Mouse (Mus musculus): Measurements from ENCODE around the gene Aldh1a2. TPM values are rescaled to one million over a fixed set of nuclear protein-coding genes. Genes with fewer than 3 reads are reported as not detected.

Gene Aldh1a2
- total RNA-seq, 4 experiments from 2014 or later, result 8.2 to 12.1 (median 11.3) TPM

DNA sequence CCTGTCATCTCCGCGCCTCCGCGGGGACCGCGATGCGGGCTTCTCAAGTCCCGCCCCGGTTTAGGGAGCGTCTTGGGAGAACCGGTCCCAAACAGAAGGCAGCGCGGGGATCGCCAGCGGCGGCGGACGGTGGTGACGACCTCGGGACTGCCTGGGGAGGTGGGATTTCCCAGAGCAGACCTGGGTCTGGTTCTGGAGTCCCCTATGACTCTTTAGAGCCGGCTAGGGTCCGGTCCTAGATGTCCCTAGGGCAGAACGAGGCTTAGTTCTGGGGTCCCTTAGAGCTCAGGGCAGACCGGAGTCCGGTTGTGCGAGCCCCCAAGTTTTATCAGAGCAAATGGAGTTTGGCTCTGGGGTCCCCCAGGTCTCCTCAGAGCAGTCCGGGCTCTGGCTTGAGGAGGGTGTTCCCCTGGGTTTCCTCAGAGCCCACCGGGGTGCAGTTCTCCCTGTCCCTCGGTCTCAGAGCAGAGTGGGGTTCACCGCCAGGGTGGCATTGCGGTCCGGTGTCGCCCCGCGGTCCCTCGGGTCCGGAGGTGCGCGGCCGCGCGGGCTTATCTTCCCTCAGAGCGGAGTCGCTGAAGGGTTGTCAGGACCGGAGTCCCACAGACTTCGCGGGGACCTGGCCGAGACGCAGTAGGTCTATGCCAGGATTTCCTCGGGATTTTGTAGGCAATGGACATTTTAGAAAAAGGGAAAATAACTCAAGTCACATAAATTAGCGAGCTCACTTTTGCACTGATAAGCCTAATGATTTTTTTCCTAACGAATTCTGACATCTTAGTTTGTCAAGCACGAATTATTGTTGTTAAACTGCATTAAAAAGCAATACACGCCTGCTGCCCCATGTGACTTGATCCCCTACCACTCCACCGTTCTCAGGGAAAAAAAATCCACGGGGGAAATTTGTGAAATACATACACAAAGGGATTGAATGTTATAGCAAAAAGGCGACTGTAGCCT is 727 bp downstream of the Aldh1a2 start:
- DNase-seq (ENCODE audit: low spot score in 2 of 2), result no peak

DNA sequence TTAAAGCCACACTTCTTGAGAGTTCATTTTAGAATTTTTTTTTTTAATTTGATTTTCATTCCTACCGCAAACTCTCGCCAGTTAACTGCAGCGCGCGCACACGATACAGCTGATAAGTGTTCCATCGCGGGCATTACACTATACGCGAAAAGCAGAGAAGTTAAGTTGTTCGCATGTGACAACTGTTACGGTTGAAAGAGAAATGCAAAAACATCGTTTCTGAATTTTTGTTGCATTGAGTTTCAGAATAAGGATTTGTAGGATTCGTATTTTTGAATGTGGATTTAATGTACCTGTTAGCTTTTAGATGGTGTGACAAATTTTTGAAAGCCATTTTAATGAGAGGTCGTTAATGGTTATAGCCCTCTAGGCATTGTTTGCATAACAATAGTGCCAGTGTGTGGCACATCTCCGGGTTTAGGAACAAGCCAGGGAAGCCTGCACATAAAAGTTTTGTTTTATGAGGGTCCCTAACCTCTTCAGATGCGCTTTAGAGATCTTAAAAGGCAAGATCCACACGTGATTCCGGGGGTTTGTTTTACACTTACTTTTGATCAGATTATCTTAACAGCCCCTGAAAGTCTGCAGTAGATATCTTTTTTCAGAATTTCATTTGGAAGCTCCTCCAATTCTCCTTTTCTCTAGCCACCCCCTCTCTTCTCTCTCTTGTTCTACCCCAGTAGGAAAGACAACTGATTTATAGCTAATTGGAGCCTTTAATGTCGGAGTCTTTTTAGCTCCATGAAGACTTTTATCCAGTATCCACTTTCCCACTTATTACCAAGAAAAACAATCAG is 1.6 kb downstream of the Aldh1a2 start:
- no peak for DNase-seq (ENCODE audit: low spot score in 2 of 2)

DNA sequence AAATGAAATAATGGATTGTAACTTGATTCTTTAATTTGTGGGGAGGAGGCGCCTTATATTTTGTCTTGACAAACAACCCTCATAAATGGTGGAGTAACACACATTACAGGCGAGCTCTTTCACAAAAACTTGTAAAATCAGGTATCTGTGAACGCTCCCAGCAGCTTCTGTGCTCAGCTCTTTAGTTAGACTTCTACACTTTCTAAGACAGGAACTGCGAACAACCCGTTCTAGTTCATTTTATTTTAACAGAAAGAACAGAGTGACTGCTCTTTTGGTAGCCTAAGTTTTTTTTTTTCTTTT is 2.2 kb downstream of the Aldh1a2 start:
- no peak for DNase-seq (ENCODE audit: low spot score in 2 of 2)

DNA sequence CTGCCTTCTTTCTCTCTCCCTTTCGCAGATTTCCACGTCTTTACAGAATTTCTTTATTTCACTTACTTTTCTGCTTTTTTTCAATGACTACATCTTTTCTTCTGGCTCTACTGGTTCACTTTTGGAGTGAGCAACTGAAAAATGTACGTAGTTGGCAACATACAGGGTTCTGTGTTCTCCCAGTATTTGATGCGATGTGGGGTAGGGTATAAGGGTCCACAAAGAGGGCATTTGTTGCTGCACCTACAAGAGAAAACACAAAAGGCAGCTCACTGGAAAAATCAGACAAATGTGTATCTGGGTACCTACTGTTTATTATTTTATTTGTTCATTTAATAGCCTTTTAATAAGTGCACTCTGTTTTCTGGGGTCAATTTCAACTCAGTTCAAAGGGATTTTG is 3.6 kb downstream of the Aldh1a2 start:
- no peak for DNase-seq (ENCODE audit: low spot score in 2 of 2)

DNA sequence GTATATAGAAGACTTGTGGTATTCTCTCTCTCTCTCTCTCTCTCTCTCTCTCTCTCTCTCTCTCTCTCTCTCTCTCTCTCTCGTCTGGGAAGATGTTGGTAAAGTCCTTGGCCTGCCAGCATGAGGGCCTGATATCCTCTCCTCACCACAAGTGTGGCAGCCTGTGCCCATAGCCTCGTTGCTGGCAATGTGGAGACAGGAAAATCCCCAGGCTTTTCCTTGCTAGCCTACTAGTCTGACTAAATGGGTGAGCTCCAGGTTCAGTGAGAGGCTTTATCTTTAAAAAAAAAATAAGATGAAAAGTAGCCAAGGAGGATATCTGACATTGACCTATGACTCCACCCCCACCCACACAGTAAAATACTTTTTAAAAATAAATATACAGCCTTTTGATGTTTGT is 4.8 kb downstream of the Aldh1a2 start:
- DNase-seq (ENCODE audit: low spot score in 2 of 2), result no peak

DNA sequence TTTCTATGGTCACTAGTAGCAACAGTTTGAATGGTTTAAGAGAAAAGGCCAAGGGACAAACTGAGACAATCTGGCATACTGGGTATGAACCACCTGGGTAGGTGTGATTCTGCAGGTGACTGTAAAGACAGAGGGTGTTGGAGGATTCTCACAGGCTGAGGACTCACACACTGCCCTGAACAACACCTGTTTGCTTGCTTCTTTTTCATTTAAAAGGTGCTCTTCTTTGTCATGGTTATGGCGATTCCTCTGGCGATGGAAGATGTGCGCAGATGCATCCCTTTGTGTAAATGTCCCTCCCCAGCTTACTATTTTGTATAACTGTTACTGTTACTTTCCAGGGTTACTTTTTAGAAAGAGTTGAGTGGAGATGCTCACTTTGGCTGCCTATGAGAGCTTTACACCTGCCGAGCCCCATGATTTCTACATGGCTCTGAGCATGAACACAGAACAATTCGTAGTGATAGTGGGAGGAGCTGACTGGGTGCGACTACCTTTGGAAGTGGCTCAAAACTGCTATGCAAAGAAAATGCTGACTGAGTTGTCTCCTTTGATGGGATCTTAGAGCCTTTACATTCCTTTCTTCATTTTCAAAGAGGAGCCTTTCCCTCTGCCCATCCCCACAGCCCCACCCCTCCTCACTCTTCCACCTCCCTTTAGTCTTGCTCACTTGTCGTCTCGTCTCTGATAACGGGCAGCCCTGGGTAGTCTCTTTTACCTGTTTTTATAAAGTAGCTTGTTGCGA is 11.8 kb downstream of the Aldh1a2 start:
- DNase-seq (ENCODE audit: low spot score in 2 of 2), result no peak

DNA sequence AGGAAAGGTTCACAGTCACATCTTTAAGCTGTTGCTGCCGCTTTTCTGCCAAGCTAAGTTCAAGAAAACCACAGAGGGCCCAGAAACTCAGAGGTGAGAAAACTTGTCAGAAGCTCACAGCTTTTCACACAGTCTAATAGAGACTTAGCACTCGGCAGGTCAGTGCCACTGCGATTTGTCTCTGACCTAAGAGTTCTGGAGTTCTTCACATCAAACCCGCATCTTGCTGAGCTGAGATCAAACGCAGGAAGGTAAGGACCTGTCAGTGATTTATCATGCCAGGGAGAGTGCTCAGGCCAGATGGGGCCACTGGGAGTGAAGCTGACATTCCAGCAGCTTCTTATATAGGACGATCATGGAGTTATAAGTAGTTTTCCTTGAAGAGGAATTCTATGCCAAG is 14.4 kb downstream of the Aldh1a2 start:
- DNase-seq (ENCODE audit: low spot score in 2 of 2), result no peak

DNA sequence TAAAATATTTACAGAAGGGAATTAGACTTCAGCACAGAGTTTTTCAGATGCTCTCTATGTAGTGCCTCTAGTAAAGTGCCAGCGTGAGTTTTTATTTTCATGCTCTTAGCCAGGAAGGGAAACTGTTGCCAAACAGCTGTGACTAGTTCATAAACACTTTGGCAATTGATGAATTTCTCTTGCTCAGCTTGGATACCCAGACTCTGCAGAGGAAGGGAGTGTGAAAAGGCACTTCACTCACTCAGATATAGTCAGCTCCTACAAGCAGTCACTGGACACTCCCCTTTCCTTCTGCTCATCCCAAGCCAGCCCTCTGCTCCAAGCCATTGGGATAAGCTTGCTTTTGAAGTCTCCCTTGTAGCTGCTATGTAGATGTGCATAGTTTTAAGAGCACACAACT is 21.0 kb downstream of the Aldh1a2 start:
- DNase-seq (ENCODE audit: low spot score in 2 of 2), result no peak

DNA sequence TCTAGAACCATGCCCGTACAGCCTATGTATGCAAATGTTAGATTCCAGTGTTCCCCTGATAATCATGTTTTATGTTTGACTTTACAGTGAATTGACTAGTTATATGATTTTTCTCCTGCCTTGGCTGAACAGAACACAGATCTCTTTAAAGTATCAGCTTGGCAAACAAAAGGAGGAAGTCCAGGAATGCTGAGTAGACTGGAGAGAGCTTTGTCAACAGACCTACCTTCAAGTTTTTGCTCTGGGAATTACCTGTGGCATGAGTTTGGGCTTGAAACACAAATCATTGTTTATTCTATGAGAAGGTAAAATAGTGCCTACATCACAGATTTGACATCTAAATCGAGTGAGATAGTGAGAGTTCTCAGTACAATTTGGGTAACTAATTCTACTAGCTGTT is 24.3 kb downstream of the Aldh1a2 start:
- no peak for DNase-seq (ENCODE audit: low spot score in 2 of 2)

DNA sequence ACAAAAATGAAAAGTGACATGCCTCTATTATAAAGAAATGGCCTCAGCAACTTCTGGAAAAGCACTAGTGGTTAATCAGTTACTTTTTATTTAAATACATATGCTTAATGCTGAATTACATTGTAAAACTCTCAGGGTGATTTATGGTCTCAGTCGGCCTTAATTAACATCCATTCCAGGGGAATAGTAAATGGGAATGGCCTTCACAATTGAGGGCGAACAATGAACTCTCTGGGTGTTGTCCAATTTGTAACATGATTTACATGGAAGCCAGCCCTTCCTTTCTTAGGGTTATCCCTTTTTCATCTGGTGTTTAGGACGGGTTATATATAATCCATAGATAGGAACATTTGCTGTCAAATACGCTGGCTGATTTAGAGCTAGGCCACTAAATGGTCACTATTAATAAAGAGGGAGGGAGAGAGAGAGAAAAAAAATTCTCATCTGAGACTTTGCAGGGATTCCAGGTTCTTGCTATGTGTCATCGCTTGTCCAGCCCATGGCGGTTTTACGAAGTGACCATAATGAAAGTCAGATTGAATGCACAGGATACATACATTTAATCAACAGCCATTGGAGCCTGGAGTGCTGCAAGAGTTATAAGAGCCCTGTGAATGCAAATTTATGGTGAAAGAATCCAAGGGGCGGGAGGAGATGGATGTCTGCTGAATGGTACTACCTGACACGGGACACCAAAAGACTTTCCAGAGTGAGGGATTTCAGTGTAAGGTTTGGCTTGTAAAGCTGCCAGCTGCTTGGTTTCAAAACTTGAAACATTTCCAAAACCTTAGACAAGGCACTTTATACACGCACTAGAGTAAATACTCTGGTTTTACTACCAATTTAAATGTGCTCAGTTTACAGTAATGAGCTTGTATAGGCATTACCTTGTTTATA is 26.2 kb downstream of the Aldh1a2 start:
- no peak for DNase-seq (ENCODE audit: low spot score in 2 of 2)

DNA sequence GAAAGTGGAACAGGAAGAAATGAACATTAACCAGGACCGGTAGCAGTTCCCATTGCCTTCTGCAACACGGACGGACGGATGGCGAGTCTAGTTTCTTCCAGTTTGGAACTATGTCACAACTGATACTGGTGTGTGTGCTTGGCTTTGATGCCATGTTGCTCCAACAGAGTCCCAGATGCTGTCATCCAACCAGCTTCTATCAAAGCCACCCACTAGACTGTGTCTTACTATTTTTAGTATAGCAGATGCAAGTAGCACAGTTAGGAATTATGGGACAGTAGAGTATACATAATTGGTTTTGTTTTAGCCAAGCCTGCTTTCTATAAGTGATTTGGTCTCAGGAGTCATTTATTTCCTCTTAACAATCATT is 26.8 kb downstream of the Aldh1a2 start:
- no peak for DNase-seq (ENCODE audit: low spot score in 2 of 2)

DNA sequence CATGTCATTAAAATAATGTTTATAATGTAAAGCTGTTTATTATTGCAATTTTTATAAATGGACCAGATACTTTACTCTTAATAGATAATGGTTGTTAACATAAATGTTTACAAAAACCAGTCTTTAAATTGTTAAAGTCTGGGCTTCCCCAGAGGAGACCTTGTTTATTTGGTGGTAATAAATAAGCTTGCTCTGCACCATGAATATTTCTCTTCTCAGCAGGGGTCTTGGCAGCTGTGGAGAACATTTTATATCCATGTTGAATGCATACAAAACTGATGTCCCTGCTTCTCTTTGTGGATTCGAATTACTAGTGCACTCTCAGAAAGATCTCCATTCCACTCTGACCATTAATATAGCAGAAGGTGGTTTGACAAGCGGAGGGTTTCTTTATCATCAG is 38.8 kb downstream of the Aldh1a2 start:
- DNase-seq (ENCODE audit: low spot score in 2 of 2), result no peak

DNA sequence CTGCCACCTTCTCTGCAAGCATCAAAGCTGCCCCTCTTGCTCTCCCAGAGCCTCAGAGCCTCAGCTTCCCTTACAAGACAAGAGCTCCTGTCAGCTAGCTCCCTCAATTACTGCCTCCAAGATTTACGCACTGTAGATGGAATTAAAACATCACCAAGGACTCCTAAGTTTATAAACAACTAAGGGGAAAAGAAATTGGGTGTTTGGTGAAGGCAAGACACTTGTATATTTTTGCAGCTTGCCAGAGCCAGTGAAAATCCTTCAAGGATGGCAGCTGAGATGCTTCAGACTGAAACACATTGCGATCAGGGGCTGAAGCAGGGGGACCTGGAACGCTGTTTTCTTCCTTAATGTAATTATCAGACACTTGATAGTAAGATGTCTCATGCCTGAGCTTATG is 47.1 kb downstream of the Aldh1a2 start:
- DNase-seq (ENCODE audit: low spot score in 2 of 2), result no peak

DNA sequence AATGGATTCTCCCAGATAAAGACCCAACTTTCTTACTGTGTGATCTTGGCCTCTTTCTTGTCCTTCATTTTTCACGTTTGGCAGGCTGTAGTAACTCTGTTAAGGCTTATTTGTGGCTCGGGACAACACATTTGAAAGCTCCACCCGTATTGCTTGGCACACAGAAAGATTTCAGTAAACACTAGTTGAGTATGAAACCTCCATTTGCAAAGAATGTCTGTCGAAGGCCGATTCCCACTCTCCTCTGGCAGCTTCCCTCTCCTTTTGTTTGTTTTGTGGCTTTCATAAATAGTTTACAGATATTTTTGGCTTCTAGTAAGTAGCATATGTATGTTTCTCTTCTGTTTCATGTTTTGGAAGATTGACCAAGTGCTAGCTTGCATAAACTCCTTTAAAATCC is 54.1 kb downstream of the Aldh1a2 start:
- no peak for DNase-seq (ENCODE audit: low spot score in 2 of 2)

DNA sequence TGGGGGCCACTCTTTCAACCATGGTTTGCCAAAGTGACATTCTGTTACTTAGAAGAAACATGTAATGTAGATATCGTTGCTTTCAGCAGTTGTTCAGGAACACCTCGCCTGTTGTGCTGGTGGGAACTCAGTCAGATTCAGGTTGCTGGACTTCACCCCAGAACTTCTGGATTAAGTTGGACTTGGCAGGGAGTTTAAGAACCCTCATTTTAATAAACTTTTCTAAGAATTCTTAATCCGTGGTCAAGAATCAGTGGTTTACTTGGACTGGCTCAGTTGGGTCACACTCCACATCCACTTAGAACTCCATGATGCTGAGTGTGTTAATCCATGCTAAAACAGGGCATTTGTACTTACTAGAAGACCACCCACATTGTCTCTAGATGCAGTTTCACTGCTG is 54.6 kb downstream of the Aldh1a2 start:
- DNase-seq (ENCODE audit: low spot score in 2 of 2), result no peak

DNA sequence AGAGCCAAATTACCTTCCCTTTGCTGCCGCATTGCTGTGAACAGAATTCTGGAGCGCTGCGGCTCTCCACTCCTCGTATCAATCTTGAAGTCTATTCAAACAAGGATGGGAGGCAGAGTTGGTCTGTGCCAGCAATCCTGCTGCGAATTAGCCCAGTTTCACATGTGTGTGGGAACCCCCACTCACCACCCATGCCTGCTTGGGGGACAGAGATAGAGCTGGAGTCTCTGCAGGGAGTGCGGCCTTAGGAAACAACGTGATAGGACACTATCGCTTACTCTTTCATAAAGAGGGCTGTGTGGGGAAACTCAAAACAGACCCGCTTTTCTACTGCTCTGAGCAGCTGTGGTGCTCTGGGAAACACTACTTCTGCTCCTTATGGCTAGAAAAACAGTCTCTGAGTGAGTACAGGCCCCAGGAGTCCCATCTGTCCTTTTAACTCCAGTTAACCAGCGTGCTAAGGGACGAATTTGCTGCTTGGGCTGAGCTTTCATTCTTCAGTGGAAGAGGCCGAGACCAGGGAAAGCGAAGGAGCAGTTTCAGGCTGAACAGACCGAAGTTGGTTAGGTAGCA is 60.6 kb downstream of the Aldh1a2 start:
- no peak for DNase-seq (ENCODE audit: low spot score in 2 of 2)

DNA sequence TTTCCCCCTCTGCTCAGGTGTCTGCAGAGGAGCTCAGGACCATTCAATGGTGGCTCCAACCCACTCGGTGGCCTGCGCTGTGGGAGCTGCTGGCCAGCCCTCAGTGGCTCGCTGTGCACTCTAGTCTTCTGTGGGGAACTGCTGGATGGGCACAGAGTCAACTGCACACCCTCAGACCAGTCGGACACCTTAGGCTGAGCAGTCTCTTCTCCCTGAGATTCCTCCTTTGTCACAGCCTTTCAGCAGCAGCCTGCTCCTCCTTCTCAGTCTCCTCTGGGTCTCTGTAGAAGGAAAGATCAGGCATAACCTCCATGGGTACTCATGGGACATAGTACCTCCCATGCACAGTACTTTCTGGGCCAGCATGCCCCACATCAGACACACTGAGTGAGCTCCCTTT is 63.2 kb downstream of the Aldh1a2 start:
- no peak for DNase-seq (ENCODE audit: low spot score in 2 of 2)

DNA sequence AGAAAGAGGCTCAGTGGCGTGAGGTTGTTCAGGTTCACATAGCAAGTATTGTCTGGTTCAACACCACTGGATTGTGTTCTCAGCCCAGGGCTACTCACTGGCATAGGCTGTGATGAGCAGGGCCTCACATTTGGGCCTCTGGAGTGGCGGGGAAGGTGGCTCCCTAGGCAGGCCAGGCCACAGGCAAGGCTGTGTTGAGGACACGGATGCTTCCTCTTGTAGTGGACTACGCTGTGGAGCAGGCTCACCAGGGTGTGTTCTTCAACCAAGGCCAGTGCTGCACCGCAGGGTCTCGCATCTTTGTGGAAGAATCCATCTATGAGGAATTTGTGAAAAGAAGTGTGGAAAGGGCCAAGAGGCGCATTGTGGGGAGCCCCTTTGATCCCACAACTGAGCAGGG is 67.6 kb downstream of the Aldh1a2 start:
- DNase-seq (ENCODE audit: low spot score in 2 of 2), result no peak

DNA sequence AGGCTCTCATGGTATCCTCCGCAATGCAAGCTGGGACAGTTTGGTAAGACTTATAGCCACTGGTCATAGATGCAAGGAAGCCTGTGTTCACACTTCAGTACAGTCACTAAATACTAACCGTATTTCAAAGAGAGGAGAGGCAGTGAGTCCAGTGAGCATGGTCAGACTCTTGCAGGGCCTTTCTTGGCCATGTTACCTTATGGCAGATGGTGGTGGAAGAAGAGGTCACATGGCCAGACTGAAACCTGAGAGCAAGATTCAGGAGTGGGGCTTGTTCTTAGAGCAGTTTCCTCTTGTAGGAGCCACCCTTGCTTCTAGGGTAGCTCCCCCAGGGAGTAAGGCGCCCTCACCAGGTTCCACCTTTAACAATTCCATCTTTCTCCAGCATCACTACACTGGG is 69.6 kb downstream of the Aldh1a2 start:
- DNase-seq (ENCODE audit: low spot score in 2 of 2), result no peak

DNA sequence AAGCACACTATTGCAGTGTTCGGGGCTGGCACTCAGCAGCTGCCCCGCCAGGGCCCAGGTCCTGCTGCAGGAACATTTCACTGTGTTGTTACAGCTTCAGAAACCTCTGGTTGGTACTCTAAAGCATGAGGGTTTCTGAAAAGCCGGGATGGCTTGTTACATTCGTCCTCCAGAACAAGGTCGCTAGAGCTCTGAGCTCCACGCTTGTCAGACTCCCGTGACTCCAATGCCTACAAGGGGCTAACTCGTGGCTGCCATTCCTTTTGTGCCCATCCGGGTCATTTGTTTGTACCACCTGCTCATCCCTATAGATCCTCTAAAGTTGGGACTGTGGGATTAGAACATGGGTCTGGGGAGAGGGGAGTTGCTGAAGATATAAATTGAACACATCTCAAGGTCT is 70.8 kb downstream of the Aldh1a2 start:
- no peak for DNase-seq (ENCODE audit: low spot score in 2 of 2)

DNA sequence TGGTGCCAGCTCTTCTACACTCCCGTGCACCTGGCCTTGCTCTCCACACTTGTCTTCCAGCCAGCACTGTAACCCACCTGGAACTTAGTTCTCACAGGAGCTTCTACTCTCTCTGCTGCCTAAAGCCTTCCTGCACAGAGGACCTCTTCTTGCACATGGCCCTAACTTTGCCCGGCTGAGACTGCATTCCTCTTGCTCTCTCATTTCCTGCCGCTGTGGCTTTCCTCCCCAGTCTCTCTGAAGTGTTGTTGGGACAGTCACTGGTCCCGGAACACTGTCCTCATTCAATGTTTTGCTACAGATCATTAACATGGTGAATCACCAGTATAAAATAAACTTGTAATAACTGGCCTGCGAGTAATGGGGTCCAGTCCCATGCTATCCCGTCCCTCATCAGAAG is 73.1 kb downstream of the Aldh1a2 start:
- DNase-seq (ENCODE audit: low spot score in 2 of 2), result no peak
